Mouse (Mus musculus) testis, adult 2 months (tissue): ENCODE results near the gene Creb5.

Experiments
- CTCF ChIP-seq: fragments of 200-500 bp; IDR thresholded peaks from 2 replicates; pipeline ENCODE4 v1.5.1; 2012; ENCODE audit warnings: low read depth, mild to moderate bottlenecking, inconsistent platforms, low read length, moderate library complexity; ENCODE audit not compliant: control insufficient read depth, insufficient read depth, insufficient replicate concordance
- POLR2A ChIP-seq: fragments of 200-500 bp; IDR thresholded peaks from 2 replicates; pipeline ENCODE4 v1.6.1; 2012; ENCODE audit warnings: low read depth, mild to moderate bottlenecking, inconsistent platforms, low read length, moderate library complexity; ENCODE audit not compliant: control insufficient read depth

DNA sequence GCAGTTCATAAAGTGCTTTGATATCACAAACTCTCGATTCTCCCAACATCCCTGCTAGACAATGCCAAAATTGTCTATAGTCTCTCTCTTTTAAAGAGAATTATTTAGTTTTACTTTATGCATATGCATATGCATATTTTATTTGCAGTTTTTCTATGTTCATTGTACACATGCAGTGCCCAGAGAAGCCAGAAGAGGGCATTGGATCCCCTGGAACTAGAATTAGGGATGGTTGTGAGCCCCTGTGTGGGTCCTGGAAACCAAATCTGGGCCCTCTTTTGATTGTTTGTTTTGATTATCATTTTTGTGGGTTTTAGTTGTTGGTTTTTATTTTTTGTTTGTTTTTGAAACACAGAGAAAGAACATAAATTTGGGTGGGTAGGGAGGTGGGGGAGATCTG lies 69.3 kb downstream of the Creb5 start:
- no peak for TF ChIP-seq CTCF
- no peak for TF ChIP-seq POLR2A
